Mouse (Mus musculus): ENCODE measurements at regions not wholly inside any gene's neighbourhood (a gene's known extent, or its start where the extent isn't known, plus 50 kb on each side); places are given as distances from the start of the nearest gene placed in this dataset.

GRCm38 (mm10) chr3:154388656-154389055 lies 58.2 kb upstream of the Lhx8 start:
- DNase-seq = no peak

GRCm38 (mm10) chr3:154387271-154387670 lies 56.8 kb upstream of the Lhx8 start:
- DNase-seq = no peak

GRCm38 (mm10) chr3:154385831-154386312 lies 55.4 kb upstream of the Lhx8 start:
- no peak for DNase-seq

GRCm38 (mm10) chr3:154382811-154383210 lies 52.4 kb upstream of the Lhx8 start:
- DNase-seq = no peak

GRCm38 (mm10) chr3:154381561-154381960 lies 51.1 kb upstream of the Lhx8 start:
- no peak for DNase-seq

Data from kidney, adult 8-10 months (tissue).